ENCODE assay signal across 9 mouse cellular contexts in genomic region chr2:157475437-157476379, GRCm38 (mm10). TPM values are rescaled to one million over a fixed set of nuclear protein-coding genes. Genes with fewer than 3 reads are reported as not detected.
DNase-seq lines count a peak whose midpoint lies in the region; ATAC-seq and TF ChIP-seq lines count a peak whose summit lies in the region.
"Had no signal": no experiment of that assay in that cellular context is flagged by ENCODE, and none has a peak within 500 bp of the region (broad histone marks: within the 10 kb centered on the region; RNA-seq: fewer than 3 reads in every experiment).

No protein-coding gene starts in this region.

- peak; percentile 76 for ATAC-seq in midbrain, embryonic 13.5 days
- no peak for ATAC-seq in megakaryocyte progenitor cell, adult 5-6 weeks (replicated peaks; ENCODE audit: poor library complexity)

- DNase-seq in Muller cell, postnatal 12 days (ENCODE audit: inconsistent ontology term) = peak; percentile 48
- peak; percentile 76 for DNase-seq in embryo, embryonic 10 days (ENCODE audit: low spot score)
- peak; percentile 80 for DNase-seq in hindbrain, embryonic 10.5 days (ENCODE audit: low spot score)
- DNase-seq in layer of hippocampus, postnatal 10 days (ENCODE audit: low spot score in 2 of 2) = no peak
- DNase-seq in gastrocnemius, adult 2 months = no peak
- DNase-seq: lung, postnatal 10 days; thymus, postnatal 36 days had no signal

- H3K36me3 ChIP-seq in hindbrain, embryonic 10.5 days = peaks cover 14% of the 10 kb centered on the region
- peaks cover 13% of the 10 kb centered on the region; the same call in 1 of the 2 replicates for H3K36me3 ChIP-seq in midbrain, embryonic 13.5 days

- H3K4me3 ChIP-seq in hindbrain, embryonic 10.5 days = peak overlapping the region; percentile 30
- H3K4me3 ChIP-seq in midbrain, embryonic 13.5 days (replicated peaks) = no peak overlapping the region
- H3K4me3 ChIP-seq in gastrocnemius, adult 2 months = no peak overlapping the region

- H3K27ac ChIP-seq in hindbrain, embryonic 10.5 days = peak overlapping the region; percentile 94
- H3K27ac ChIP-seq in midbrain, embryonic 13.5 days = peak overlapping the region; percentile 94
- H3K27ac ChIP-seq in gastrocnemius, adult 2 months = no peak overlapping the region

- TF ChIP-seq CTCF in gastrocnemius, adult 2 months (IDR thresholded peaks at IDR 0.05) = no peak

- peak overlapping the region; percentile 0; the same call in 1 of the 2 replicates for H3K4me2 ChIP-seq in midbrain, embryonic 13.5 days (replicated peaks)

- peak overlapping the region; percentile 60 for H3K9ac ChIP-seq in midbrain, embryonic 13.5 days (replicated peaks)

- intact Hi-C loops in gastrocnemius, adult 2 months (cut with DNase I) = no loop called here

- H3K9me3 ChIP-seq in hindbrain, embryonic 10.5 days = no peaks in the 10 kb centered on the region
- no peaks in the 10 kb centered on the region for H3K9me3 ChIP-seq in midbrain, embryonic 13.5 days

- peaks cover 97% of the 10 kb centered on the region for H3K4me1 ChIP-seq in hindbrain, embryonic 10.5 days (replicated peaks)
- peaks cover 91% of the 10 kb centered on the region for H3K4me1 ChIP-seq in midbrain, embryonic 13.5 days (replicated peaks)

- WGBS in hindbrain, embryonic 10.5 days = 13% methylated on average over 13 of the region's 13 CpGs
- 8% methylated on average over 13 of the region's 13 CpGs for WGBS in midbrain, embryonic 13.5 days

- peaks cover 26% of the 10 kb centered on the region for H3K27me3 ChIP-seq in hindbrain, embryonic 10.5 days (ENCODE audit: insufficient read depth, poor library complexity, severe bottlenecking)
- no peaks in the 10 kb centered on the region for H3K27me3 ChIP-seq in midbrain, embryonic 13.5 days

RNA-seq across cellular contexts. Expression of gene Src, which starts 57.5 kb away (rescaled TPM):
- 20.8 and 29.3 TPM in 2 replicates for polyA plus RNA-seq in hindbrain, embryonic 10.5 days (2016; fragmentation: Nextera tagmentation; extraction: Ambion mirVana)
- 31.6 and 39.1 TPM in 2 replicates for polyA plus RNA-seq in midbrain, embryonic 13.5 days (2015; fragmentation: Nextera tagmentation; extraction: Ambion mirVana)
- total RNA-seq in layer of hippocampus, postnatal 10 days (2021) = 100 to 1,000 TPM in 1 of 2 experiments, 10 to 100 TPM in 1; 92.7 to 101 TPM
- total RNA-seq in megakaryocyte progenitor cell, adult 5-6 weeks (2015) = 0.27 TPM in 1 of 2 replicates, not detected in the other
- total RNA-seq in megakaryocyte progenitor cell, adult 5-6 weeks (2017) = 0.07 TPM in 1 of 2 replicates, not detected in the other
- 1 to 10 TPM; 2.2 to 2.8 TPM for total RNA-seq in gastrocnemius, adult 2 months (2021)

Comparison
In these comparisons a context has a peak if more than half of its experiments do, and no peak if none do; other contexts are left out.
1. DNase-seq: peak in Muller cell, postnatal 12 days (single experiment), embryo, embryonic 10 days (single experiment) and hindbrain, embryonic 10.5 days (single experiment); none in layer of hippocampus, postnatal 10 days (0 of 2) and gastrocnemius, adult 2 months (single experiment).
2. RNA of gene Src, which starts 57.5 kb away (total RNA-seq): 92.7 to 101 TPM in layer of hippocampus, postnatal 10 days; 2.2 to 2.8 TPM in gastrocnemius, adult 2 months and 0.07 to 0.27 TPM in megakaryocyte progenitor cell, adult 5-6 weeks; every median in the first group is over 10 times any median in the second.